ENCODE assay signal across 8 mouse cellular contexts in the genomic region with DNA sequence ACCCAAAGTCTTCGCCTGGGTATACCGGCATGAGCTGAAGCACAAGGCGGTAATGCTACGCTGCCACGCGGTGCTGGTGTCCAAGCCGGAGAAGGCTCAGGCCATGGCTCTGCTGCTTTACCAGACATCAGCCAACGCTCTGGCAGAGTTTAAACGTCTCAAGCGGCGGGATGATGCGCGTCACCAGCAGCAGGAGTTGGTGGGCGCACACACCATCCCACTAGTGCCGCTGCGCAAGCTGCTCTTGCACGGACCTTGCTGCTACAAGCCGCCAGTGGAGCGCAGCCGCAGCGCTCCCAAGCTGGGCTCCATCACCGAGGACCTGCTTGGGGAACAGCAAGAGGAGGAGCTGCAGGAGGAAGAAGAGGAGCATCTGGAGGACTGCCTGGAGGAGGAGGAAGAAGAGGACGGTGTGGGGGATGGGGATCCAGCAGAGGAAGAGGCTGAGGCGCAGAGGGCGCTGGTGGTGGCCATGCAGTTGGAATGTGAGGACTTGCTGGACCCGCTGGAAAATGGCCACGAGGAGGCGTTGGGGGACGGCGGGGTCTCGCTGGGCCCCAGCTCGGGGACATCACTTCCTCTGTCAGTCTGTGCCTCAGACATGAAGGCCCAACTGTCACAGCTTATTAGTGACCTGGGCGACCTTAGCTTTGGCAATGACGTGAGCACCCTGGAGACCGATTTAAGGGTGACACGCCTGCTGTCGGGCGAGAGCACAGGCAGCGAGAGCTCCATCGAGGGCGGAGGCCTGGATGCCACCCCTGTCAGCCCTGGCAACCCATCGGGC. TPM values are rescaled to one million over a fixed set of nuclear protein-coding genes. Genes with fewer than 3 reads are reported as not detected.
DNase-seq lines count a peak whose midpoint lies in the region; ATAC-seq and TF ChIP-seq lines count a peak whose summit lies in the region.

No protein-coding gene starts in this region.

- H3K27ac ChIP-seq in ES-E14 (ENCODE audit: insufficient read depth, low read depth, low read length, poor library complexity, severe bottlenecking), result no peak overlapping the region; the same call in 1 of the 2 replicates
- no peak overlapping the region; the same call in 1 of the 2 replicates for H3K27ac ChIP-seq in forebrain, embryonic 16.5 days (ENCODE audit: low read length)

- peaks cover 25% of the 10 kb centered on the region for H3K27me3 ChIP-seq in forebrain, embryonic 16.5 days (replicated peaks; ENCODE audit: control insufficient read depth, insufficient read depth, low read length)

- peak overlapping the region; percentile 75 for H3K9ac ChIP-seq in ES-E14 (ENCODE audit: insufficient read depth, low read depth, low read length, poor library complexity, severe bottlenecking)
- H3K9ac ChIP-seq in forebrain, embryonic 16.5 days (replicated peaks; ENCODE audit: low read depth, low read length), result peak overlapping the region; percentile 55

- peaks cover 15 to 36% of the 10 kb centered on the region in 2 experiments; a peak in 3 of 4 replicates for H3K4me1 ChIP-seq in ES-E14 (ENCODE audit: control insufficient read depth in 2 of 2, insufficient read depth in 2 of 2, low read length in 2 of 2, poor library complexity in 1 of 2)
- H3K4me1 ChIP-seq in forebrain, embryonic 16.5 days (replicated peaks; ENCODE audit: control insufficient read depth, insufficient read depth, low read length), result peaks cover 43% of the 10 kb centered on the region

- no peak for DNase-seq in ES-E14 (ENCODE audit: low read depth, low spot score)
- peak; percentile 62 for DNase-seq in brain, embryonic 14.5 days (ENCODE audit: low read depth)
- DNase-seq in heart, postnatal 36 days, result peak; percentile 72 to 75
- DNase-seq in layer of hippocampus, adult 9-11 months, result peak; percentile 32
- DNase-seq in lung, postnatal 10 days, result peak; percentile 91
- peak; percentile 47 for DNase-seq in right cerebral cortex, postnatal 14 days
- DNase-seq in urinary bladder, adult 18-20 months (ENCODE audit: low spot score in 2 of 2), result no peak

- intact Hi-C loops in heart, postnatal 36 days (cut with DNase I), result loop anchor here (2.0 kb wide), 4 partner anchors 92 to 338 kb away; no protein-coding TSS in a partner anchor

- ATAC-seq in forebrain, embryonic 16.5 days, result peak; percentile 13; the same call in 1 of the 2 replicates

- peaks cover 13% of the 10 kb centered on the region for H3K36me3 ChIP-seq in ES-E14 (ENCODE audit: control insufficient read depth, insufficient read depth, low read length, poor library complexity, severe bottlenecking)
- H3K36me3 ChIP-seq in forebrain, embryonic 16.5 days (ENCODE audit: control insufficient read depth, insufficient read depth), result no peaks in the 10 kb centered on the region

- 8% methylated on average over 42 of the region's 42 CpGs for WGBS in forebrain, embryonic 16.5 days

- peak; percentile 39; the same call in 1 of the 2 replicates for TF ChIP-seq CTCF in brain, embryonic 14.5 days (IDR thresholded peaks at IDR 0.05; ENCODE audit: borderline replicate concordance, extremely low read depth, insufficient read depth, insufficient read length)

- H3K9me3 ChIP-seq in ES-E14 (ENCODE audit: control insufficient read depth, insufficient read depth, low read depth, low read length), result no peaks in the 10 kb centered on the region
- H3K9me3 ChIP-seq in forebrain, embryonic 16.5 days (ENCODE audit: control insufficient read depth, low read length), result peaks cover 2% of the 10 kb centered on the region; the same call in 1 of the 2 replicates

- H3K4me3 ChIP-seq in ES-E14 (ENCODE audit: insufficient read depth in 1 of 2, low read depth in 1 of 2, low read length in 2 of 2, poor library complexity in 1 of 2, severe bottlenecking in 1 of 2), result peak overlapping the region; percentile 66 to 80
- H3K4me3 ChIP-seq in forebrain, embryonic 16.5 days (replicated peaks; ENCODE audit: low read length), result peak overlapping the region; percentile 62

- peak overlapping the region; percentile 98 for H3K4me2 ChIP-seq in forebrain, embryonic 16.5 days (ENCODE audit: low read length)

- no peak for TF ChIP-seq POLR2A in brain, embryonic 14.5 days (IDR thresholded peaks at IDR 0.05; ENCODE audit: borderline replicate concordance, extremely low read depth, insufficient read depth, insufficient read length, poor library complexity, severe bottlenecking)

- in situ Hi-C loops in ES-E14 (cut with MboI; ENCODE audit: low sequenced_read_pairs in 2 of 2, unreplicated experiment in 2 of 2), result no loop called here

TF ChIP-seq in ES-E14, 5 proteins besides CTCF, POLR2A, EP300 and RAD21:
- TF ChIP-seq HCFC1 (IDR thresholded peaks at IDR 0.05; ENCODE audit: borderline replicate concordance, insufficient read depth, low read length) (no peak), ZNF384 (IDR thresholded peaks at IDR 0.05; ENCODE audit: low read depth, low read length) (no peak), CHD2 (IDR thresholded peaks at IDR 0.05; ENCODE audit: low read depth, low read length) (no peak), ZC3H11A (IDR thresholded peaks at IDR 0.05; ENCODE audit: borderline replicate concordance, low read depth, low read length) (no peak), MAFK (IDR thresholded peaks at IDR 0.05; ENCODE audit: insufficient read depth, low read depth, low read length) (no peak)
TF ChIP-seq in ES-E14: peak in this region for 0.

RNA-seq across cellular contexts. Expression of a gene that starts 1.7 kb away (rescaled TPM):
- 20.1 and 22.2 TPM in 2 replicates for total RNA-seq in ES-E14 (2012; rRNA removed)
- polyA plus RNA-seq in brain, embryonic 14.5 days (2012; rRNA removed), result 9.0 and 13.8 TPM in 2 replicates
- polyA plus RNA-seq in forebrain, embryonic 16.5 days (2015; fragmentation: Nextera tagmentation; extraction: Ambion mirVana), result 11.3 and 12.4 TPM in 2 replicates
- 10 to 100 TPM; 27.4 to 31.6 TPM for total RNA-seq in heart, postnatal 36 days (2021)

RNA-seq across cellular contexts. Expression of a gene that starts 13.8 kb away (rescaled TPM):
- 78.0 and 87.2 TPM in 2 replicates for total RNA-seq in ES-E14 (2012; rRNA removed)
- 28.6 and 29.1 TPM in 2 replicates for polyA plus RNA-seq in brain, embryonic 14.5 days (2012; rRNA removed)
- polyA plus RNA-seq in forebrain, embryonic 16.5 days (2015; fragmentation: Nextera tagmentation; extraction: Ambion mirVana), result 61.1 and 63.1 TPM in 2 replicates
- 10 to 100 TPM; 19.6 to 20.4 TPM for total RNA-seq in heart, postnatal 36 days (2021)

RNA-seq across cellular contexts. Expression of a gene that starts 50.6 kb away (rescaled TPM):
- total RNA-seq in ES-E14 (2012; rRNA removed), result 4.2 and 9.2 TPM in 2 replicates
- polyA plus RNA-seq in brain, embryonic 14.5 days (2012; rRNA removed), result 124 and 134 TPM in 2 replicates
- 92.5 and 106 TPM in 2 replicates for polyA plus RNA-seq in forebrain, embryonic 16.5 days (2015; fragmentation: Nextera tagmentation; extraction: Ambion mirVana)
- 1 to 10 TPM; 5.1 to 8.5 TPM for total RNA-seq in heart, postnatal 36 days (2021)

Comparison
In these comparisons a context has a peak if more than half of its experiments do, and no peak if none do; other contexts are left out.
1. DNase-seq: peak in brain, embryonic 14.5 days (single experiment), heart, postnatal 36 days (2 of 2), layer of hippocampus, adult 9-11 months (single experiment), lung, postnatal 10 days (single experiment) and right cerebral cortex, postnatal 14 days (single experiment); none in ES-E14 (single experiment) and urinary bladder, adult 18-20 months (0 of 2).